Mouse (Mus musculus) layer of hippocampus, postnatal 25 days (tissue): ENCODE results near the gene Adamts17. TPM values are rescaled to one million over a fixed set of nuclear protein-coding genes. Genes with fewer than 3 reads are reported as not detected.

Source experiments
- DNase-seq, 2 experiments: peaks; one replicate each; pipeline ENCODE4 v3.0.0; 2022; ENCODE audit warnings: mixed read lengths in 2 of 2, low spot score in 1 of 2; ENCODE audit errors: extremely low spot score in 1 of 2
- total RNA-seq, 2 experiments: library from RNA; stranded (reverse); gene quantifications; 2 replicates each; pipeline ENCODE4 v1.2.3; 2021

Gene Adamts17
- total RNA-seq, 2 experiments from 2014 or later: 20.7 to 29.2 TPM

- DNase-seq: no peak
Measured at GRCm38 (mm10) chr7:67027216-67027615, 187.7 kb downstream of the Adamts17 start.

GRCm38 (mm10) chr7:67027696-67028095 is 188.2 kb downstream of the Adamts17 start:
- no peak for DNase-seq

- no peak for DNase-seq
Measured at GRCm38 (mm10) chr7:67028902-67029301, 189.4 kb downstream of the Adamts17 start.

GRCm38 (mm10) chr7:67029481-67029880 is 189.9 kb downstream of the Adamts17 start:
- no peak for DNase-seq

- DNase-seq: no peak
Measured at GRCm38 (mm10) chr7:67031284-67031683, 191.7 kb downstream of the Adamts17 start.

GRCm38 (mm10) chr7:67032616-67033015 is 193.1 kb downstream of the Adamts17 start:
- no peak for DNase-seq

- DNase-seq: no peak
Measured at GRCm38 (mm10) chr7:67034369-67034768, 194.8 kb downstream of the Adamts17 start.

- DNase-seq: no peak
Measured at GRCm38 (mm10) chr7:67035246-67035645, 195.7 kb downstream of the Adamts17 start.

- DNase-seq: no peak
Measured at GRCm38 (mm10) chr7:67035661-67036060, 196.1 kb downstream of the Adamts17 start.

GRCm38 (mm10) chr7:67036502-67037485 is 197.3 kb downstream of the Adamts17 start:
- no peak for DNase-seq

GRCm38 (mm10) chr7:67037726-67038520 is 198.4 kb downstream of the Adamts17 start:
- DNase-seq: no peak

GRCm38 (mm10) chr7:67039143-67039542 is 199.6 kb downstream of the Adamts17 start:
- DNase-seq: no peak

GRCm38 (mm10) chr7:67039861-67040260 is 200.3 kb downstream of the Adamts17 start:
- no peak for DNase-seq

GRCm38 (mm10) chr7:67041685-67042084 is 202.2 kb downstream of the Adamts17 start:
- DNase-seq: no peak

GRCm38 (mm10) chr7:67044121-67044817 is 204.7 kb downstream of the Adamts17 start:
- no peak for DNase-seq

GRCm38 (mm10) chr7:67045202-67045601 is 205.7 kb downstream of the Adamts17 start:
- no peak for DNase-seq

- no peak for DNase-seq
Measured at GRCm38 (mm10) chr7:67049206-67049605, 209.7 kb downstream of the Adamts17 start.

- no peak for DNase-seq
Measured at GRCm38 (mm10) chr7:67050424-67050823, 210.9 kb downstream of the Adamts17 start.

GRCm38 (mm10) chr7:67051089-67051718 is 211.7 kb downstream of the Adamts17 start:
- DNase-seq: no peak

- DNase-seq: no peak
Measured at GRCm38 (mm10) chr7:67054876-67055275, 215.3 kb downstream of the Adamts17 start.
